Mouse (Mus musculus) embryonic facial prominence, embryonic 14.5 days (tissue): ENCODE results near the gene Cldn2. TPM values are rescaled to one million over a fixed set of nuclear protein-coding genes. Genes with fewer than 3 reads are reported as not detected.

ENCODE experiments used
- ATAC-seq: fragments of 200-750 bp; cut with Nextera tagmentation; 2 replicates; pipeline ENCODE4 v1.8.0; 2017; ENCODE audit warnings: low read depth, moderate number of reproducible peaks, moderate TSS enrichment
- DNase-seq: peaks from one replicate; pipeline ENCODE4 v3.0.0-alpha.2; 2015; ENCODE audit warnings: low spot score
- H3K27ac ChIP-seq: fragments of 300-500 bp; sonication (generic); replicated peaks from 2 replicates; pipeline ENCODE4 v1.5.1; 2014; ENCODE audit warnings: low read depth, mild to moderate bottlenecking, low read length, moderate library complexity
- H3K27me3 ChIP-seq: fragments of 300-500 bp; sonication (generic); replicated peaks from 2 replicates; pipeline ENCODE4 v1.6.1; 2014; ENCODE audit warnings: low read length; ENCODE audit not compliant: control insufficient read depth, insufficient read depth
- H3K36me3 ChIP-seq: fragments of 300-500 bp; sonication (generic); 2 replicates; pipeline ENCODE4 v1.6.1; 2014; ENCODE audit warnings: low read length, mixed read lengths; ENCODE audit not compliant: control insufficient read depth, insufficient read depth
- H3K4me1 ChIP-seq: fragments of 300-500 bp; sonication (generic); 2 replicates; pipeline ENCODE4 v1.6.1; 2014; ENCODE audit warnings: antibody characterized with exemption, low read length; ENCODE audit not compliant: control insufficient read depth, insufficient read depth
- H3K4me2 ChIP-seq: fragments of 300-500 bp; sonication (generic); 2 replicates; pipeline ENCODE4 v1.6.1; 2014; ENCODE audit warnings: low read depth, mild to moderate bottlenecking, low read length, moderate library complexity, mixed read lengths
- H3K4me3 ChIP-seq: fragments of 300-500 bp; sonication (generic); 2 replicates; pipeline ENCODE4 v1.5.1; 2014; ENCODE audit warnings: low read depth, mild to moderate bottlenecking, low read length
- H3K9ac ChIP-seq: fragments of 300-500 bp; sonication (generic); 2 replicates; pipeline ENCODE4 v1.6.1; 2014; ENCODE audit warnings: low read depth, mild to moderate bottlenecking, low read length, moderate library complexity, mixed read lengths
- H3K9me3 ChIP-seq: fragments of 300-500 bp; sonication (generic); 2 replicates; pipeline ENCODE4 v1.6.1; 2016; ENCODE audit warnings: low read length; ENCODE audit not compliant: control insufficient read depth
- WGBS: fragments of 180-500 bp; shearing (Covaris S2); extraction: QIAGEN DNeasy Blood & Tissue Kit; methylation state at CpG from one replicate; pipeline ENCODE4 v1.1.7; 2014; 5-methylcytosine and 5-hydroxymethylcytosine counted together
- polyA plus RNA-seq: library from polyadenylated mRNA; unstranded; fragments of >200 nt; fragmentation: Nextera tagmentation; extraction: Ambion mirVana; gene quantifications from 2 replicates; pipeline ENCODE4 v1.2.1, GENCODE M21; 2014

Cldn2 gene
- polyA plus RNA-seq, 1 experiment from 2014 or later = 1.2 TPM

DNA sequence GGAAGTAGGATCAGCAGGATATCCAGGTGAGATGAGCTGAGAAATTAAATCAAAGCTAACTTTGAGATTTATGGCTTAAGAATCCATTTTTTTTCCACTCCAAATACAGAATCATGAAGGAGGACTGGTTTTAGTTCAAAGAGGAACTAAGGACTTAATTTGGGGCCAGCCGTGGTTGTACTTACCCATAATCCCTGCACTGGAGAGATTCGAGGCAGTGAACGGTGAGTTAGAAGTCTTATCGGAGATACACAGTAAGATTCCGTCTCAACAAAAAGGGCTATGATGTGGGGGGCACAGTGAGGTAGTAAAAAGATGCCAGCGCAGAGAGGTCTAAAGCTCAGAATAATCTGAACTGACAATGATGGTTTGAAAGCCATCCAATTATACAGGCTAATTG is 4.6 kb upstream of the Cldn2 start:
- Histone ChIP-seq H3K27ac (no peak overlapping the region), H3K9me3 (no peaks in the 10 kb centered on the region), H3K4me1 (no peaks in the 10 kb centered on the region), H3K36me3 (no peaks in the 10 kb centered on the region), H3K9ac (no peak overlapping the region), H3K4me2 (no peak overlapping the region), H3K27me3 (peaks cover 10% of the 10 kb centered on the region), H3K4me3 (no peak overlapping the region)
- ATAC-seq (no peak), DNase-seq (no peak)
- WGBS = 64% methylated on average over 6 of the region's 6 CpGs

DNA sequence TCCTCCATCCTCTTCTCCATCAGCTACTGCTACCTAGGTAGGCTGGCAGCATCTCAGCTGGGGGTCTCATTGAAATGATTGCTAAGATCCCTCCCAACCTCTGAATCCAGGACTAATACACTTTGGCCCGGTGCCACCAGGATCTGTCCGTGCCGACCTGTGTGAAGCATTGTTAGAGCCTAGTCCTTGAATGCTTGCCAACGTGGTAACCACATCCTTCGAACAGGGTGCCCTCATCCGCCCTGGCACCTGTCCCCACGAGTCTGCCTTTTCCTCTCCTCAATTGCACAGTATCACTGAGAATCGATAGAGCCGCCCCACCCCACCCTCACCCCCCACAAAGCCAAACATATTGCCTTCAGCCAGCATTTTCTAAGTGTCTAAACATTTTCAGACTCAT is 2.8 kb upstream of the Cldn2 start:
- H3K27ac ChIP-seq = no peak overlapping the region
- H3K36me3 ChIP-seq = no peaks in the 10 kb centered on the region
- ATAC-seq (peak; percentile 75; the same call in 1 of the 2 replicates), DNase-seq (no peak)
- no peaks in the 10 kb centered on the region for H3K9me3 ChIP-seq
- no peak overlapping the region for H3K4me2 ChIP-seq
- H3K9ac ChIP-seq = no peak overlapping the region
- no peak overlapping the region for H3K4me3 ChIP-seq
- H3K27me3 ChIP-seq = peaks cover 5% of the 10 kb centered on the region
- WGBS = 68% methylated on average over 9 of the region's 9 CpGs
- no peaks in the 10 kb centered on the region for H3K4me1 ChIP-seq

DNA sequence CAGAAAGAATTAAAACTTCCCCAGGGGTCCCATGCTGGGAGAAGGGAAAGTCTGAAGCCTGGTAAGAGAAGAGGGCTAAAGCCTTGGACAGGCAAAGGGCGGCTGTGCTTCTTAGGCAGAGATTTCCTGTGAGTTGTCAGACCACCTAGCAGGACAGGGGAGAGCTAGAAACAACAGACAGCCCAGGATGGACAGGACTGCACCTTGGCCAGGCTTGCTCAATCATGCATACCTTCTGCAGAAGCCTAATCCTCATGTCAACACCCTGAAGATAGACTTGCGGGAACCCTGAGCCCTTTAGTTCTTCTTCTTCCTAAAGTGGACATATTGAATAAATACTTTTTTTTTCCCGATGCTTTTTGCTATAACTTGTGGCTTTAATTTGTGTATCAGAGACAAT is 675 bp upstream of the Cldn2 start:
- H3K4me3 ChIP-seq = no peak overlapping the region
- WGBS = 72% methylated on average over 3 of the region's 3 CpGs
- H3K9ac ChIP-seq = no peak overlapping the region
- no peak overlapping the region for H3K27ac ChIP-seq
- no peaks in the 10 kb centered on the region for H3K4me1 ChIP-seq
- no peaks in the 10 kb centered on the region for H3K36me3 ChIP-seq
- H3K27me3 ChIP-seq = peaks cover under 1% of the 10 kb centered on the region
- no peak for DNase-seq
- no peak for ATAC-seq
- H3K4me2 ChIP-seq = no peak overlapping the region
- no peaks in the 10 kb centered on the region for H3K9me3 ChIP-seq

GRCm38 (mm10) chrX:139803028-139803427 is 2.4 kb downstream of the Cldn2 start:
- no peaks in the 10 kb centered on the region for H3K9me3 ChIP-seq
- DNase-seq (no peak), ATAC-seq (no peak)
- H3K4me2 ChIP-seq = no peak overlapping the region
- 69% methylated on average over 2 of the region's 2 CpGs for WGBS
- no peaks in the 10 kb centered on the region for H3K36me3 ChIP-seq
- H3K27ac ChIP-seq = no peak overlapping the region
- no peaks in the 10 kb centered on the region; the same call in 1 of the 2 replicates for H3K27me3 ChIP-seq
- no peak overlapping the region for H3K4me3 ChIP-seq
- no peaks in the 10 kb centered on the region for H3K4me1 ChIP-seq
- H3K9ac ChIP-seq = no peak overlapping the region

GRCm38 (mm10) chrX:139805918-139806317 is 5.3 kb downstream of the Cldn2 start:
- DNase-seq = no peak
- no peak for ATAC-seq
- no peaks in the 10 kb centered on the region for H3K4me1 ChIP-seq
- H3K36me3 ChIP-seq = no peaks in the 10 kb centered on the region
- WGBS = 91% methylated on average over 4 of the region's 4 CpGs
- H3K27me3 ChIP-seq = no peaks in the 10 kb centered on the region; the same call in none of the 2 replicates
- no peak overlapping the region for H3K9ac ChIP-seq
- no peak overlapping the region for H3K4me3 ChIP-seq
- no peak overlapping the region for H3K27ac ChIP-seq
- H3K9me3 ChIP-seq = no peaks in the 10 kb centered on the region
- no peak overlapping the region for H3K4me2 ChIP-seq

- no peak for DNase-seq
- 36% methylated on average over 2 of the region's 2 CpGs for WGBS
- H3K4me3 ChIP-seq = no peak overlapping the region
- no peak overlapping the region for H3K4me2 ChIP-seq
- ATAC-seq = no peak
- H3K27me3 ChIP-seq = no peaks in the 10 kb centered on the region; the same call in none of the 2 replicates
- no peak overlapping the region for H3K9ac ChIP-seq
- no peak overlapping the region for H3K27ac ChIP-seq
- no peaks in the 10 kb centered on the region for H3K9me3 ChIP-seq
- H3K36me3 ChIP-seq = no peaks in the 10 kb centered on the region
- no peaks in the 10 kb centered on the region for H3K4me1 ChIP-seq
These were observed 6.8 kb downstream of the Cldn2 start for GRCm38 (mm10) chrX:139807391-139807790.

- no peaks in the 10 kb centered on the region for H3K4me1 ChIP-seq
- H3K9me3 ChIP-seq = no peaks in the 10 kb centered on the region
- H3K4me2 ChIP-seq = no peak overlapping the region
- ATAC-seq = peak; percentile 55; the same call in 1 of the 2 replicates
- no peaks in the 10 kb centered on the region; the same call in none of the 2 replicates for H3K27me3 ChIP-seq
- H3K9ac ChIP-seq = no peak overlapping the region
- no peak overlapping the region for H3K27ac ChIP-seq
- no peaks in the 10 kb centered on the region for H3K36me3 ChIP-seq
- 44% methylated on average over 4 of the region's 4 CpGs for WGBS
- H3K4me3 ChIP-seq = no peak overlapping the region
- DNase-seq = peak; percentile 19
These were observed 7.5 kb downstream of the Cldn2 start for GRCm38 (mm10) chrX:139808085-139808484.

GRCm38 (mm10) chrX:139808501-139808900 is 7.9 kb downstream of the Cldn2 start:
- ATAC-seq (no peak), DNase-seq (no peak)

DNA sequence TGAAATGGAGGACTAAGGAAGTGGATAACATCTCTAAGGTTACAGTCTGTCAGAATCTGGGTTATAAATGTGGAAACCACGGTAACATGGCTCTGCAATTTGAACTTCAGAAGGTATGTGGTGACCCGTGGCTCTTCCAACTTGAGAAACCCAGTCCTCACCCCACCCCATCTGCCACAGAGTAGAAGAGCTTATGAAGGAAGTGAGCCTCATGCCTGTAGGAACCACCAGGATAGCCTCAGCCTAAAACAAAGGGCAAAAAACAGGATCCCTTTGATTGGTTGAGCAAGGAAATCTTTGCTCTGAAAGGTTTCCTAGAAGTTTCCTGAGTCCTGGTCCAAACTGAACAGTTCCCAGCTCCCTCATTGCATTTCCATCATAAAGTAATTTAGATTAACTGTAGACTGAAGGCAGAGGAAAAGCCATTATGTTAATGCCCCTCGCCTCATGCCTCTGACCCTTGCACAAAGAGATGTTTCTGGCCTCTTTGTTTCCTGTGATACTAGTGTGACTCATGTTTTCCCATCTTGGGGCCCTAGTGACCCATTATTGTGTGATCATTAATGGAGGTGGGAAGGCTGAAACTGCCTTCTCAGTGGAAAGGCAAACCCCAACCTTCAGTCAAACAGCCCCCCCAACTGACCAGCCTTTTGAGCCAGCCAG is 12.1 kb downstream of the Cldn2 start:
- Histone ChIP-seq H3K9me3 (no peaks in the 10 kb centered on the region), H3K4me2 (no peak overlapping the region), H3K9ac (no peak overlapping the region), H3K36me3 (no peaks in the 10 kb centered on the region), H3K4me1 (no peaks in the 10 kb centered on the region), H3K27ac (no peak overlapping the region), H3K4me3 (no peak overlapping the region), H3K27me3 (peaks cover 4% of the 10 kb centered on the region)
- ATAC-seq (no peak), DNase-seq (no peak)
- 62% methylated on average over 3 of the region's 3 CpGs for WGBS

More at GRCm38 (mm10) chrX:139808501-139808900, 7.9 kb downstream of the Cldn2 start:
- Histone ChIP-seq H3K9me3 (no peaks in the 10 kb centered on the region), H3K36me3 (no peaks in the 10 kb centered on the region), H3K4me2 (no peak overlapping the region), H3K9ac (no peak overlapping the region), H3K27ac (no peak overlapping the region), H3K4me1 (no peaks in the 10 kb centered on the region), H3K27me3 (no peaks in the 10 kb centered on the region; the same call in none of the 2 replicates), H3K4me3 (no peak overlapping the region)
- WGBS = 85% methylated on average over 10 of the region's 10 CpGs
